In the genomic region with DNA sequence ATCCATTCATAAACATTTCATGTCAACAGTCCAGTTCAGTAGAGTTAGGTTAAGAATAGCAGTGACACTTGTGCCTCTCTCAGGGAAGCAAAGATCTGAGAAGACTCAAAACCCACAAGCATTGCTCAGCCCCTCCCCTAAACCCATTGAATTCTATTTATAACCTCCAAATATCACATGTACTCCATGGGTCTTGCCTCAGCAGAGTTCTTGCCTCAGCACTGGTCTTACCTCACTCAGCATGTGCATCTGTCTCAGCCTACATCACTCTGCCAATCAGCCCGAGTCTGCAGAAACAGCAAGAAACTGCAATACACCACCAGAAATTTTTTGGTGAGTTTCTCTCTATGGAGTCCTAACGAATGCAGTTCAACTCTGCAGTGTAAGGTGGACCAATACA, we compare ENCODE assay signal across 26 mouse cellular contexts.
DNase-seq lines count a peak whose midpoint lies in the region; ATAC-seq and TF ChIP-seq lines count a peak whose summit lies in the region.
"Had no signal": no experiment of that assay in that cellular context is flagged by ENCODE, and none has a peak within 500 bp of the region (broad histone marks: within the 10 kb centered on the region; RNA-seq: fewer than 3 reads in every experiment).

No protein-coding gene starts in this region.

- no peak overlapping the region for H3K4me3 ChIP-seq in heart, embryonic 11.5 days (ENCODE audit: low read depth, low read length)
- no peak overlapping the region for H3K4me3 ChIP-seq in heart, embryonic 14.5 days (ENCODE audit: control insufficient read depth in 1 of 2, insufficient read depth in 1 of 2, low read depth in 1 of 2, low read length in 2 of 2)
- no peak overlapping the region for H3K4me3 ChIP-seq in heart, adult 2 months
- H3K4me3 ChIP-seq in heart, postnatal 0 days (ENCODE audit: low read depth, low read length) = no peak overlapping the region
- no peak overlapping the region for H3K4me3 ChIP-seq in limb, embryonic 15.5 days
- H3K4me3 ChIP-seq: embryonic facial prominence, embryonic 13.5 days; forebrain, embryonic 10.5 days; forebrain, embryonic 13.5 days; hindbrain, embryonic 10.5 days; hindbrain, embryonic 13.5 days; intestine, embryonic 15.5 days had no signal

- no peak overlapping the region for H3K9ac ChIP-seq in heart, embryonic 11.5 days (ENCODE audit: low read depth, low read length)
- no peak overlapping the region for H3K9ac ChIP-seq in heart, embryonic 14.5 days (ENCODE audit: low read length)
- H3K9ac ChIP-seq in heart, adult 2 months (ENCODE audit: low read depth, low read length) = no peak overlapping the region
- no peak overlapping the region for H3K9ac ChIP-seq in heart, postnatal 0 days (replicated peaks; ENCODE audit: low read depth, low read length)
- H3K9ac ChIP-seq in limb, embryonic 15.5 days = no peak overlapping the region
- H3K9ac ChIP-seq: embryonic facial prominence, embryonic 13.5 days; forebrain, embryonic 13.5 days; hindbrain, embryonic 13.5 days; intestine, embryonic 15.5 days had no signal

- TF ChIP-seq POLR2A in heart, adult 2 months (IDR thresholded peaks at IDR 0.05; ENCODE audit: insufficient read depth, low read depth, low read length) = no peak

- no peaks in the 10 kb centered on the region for H3K9me3 ChIP-seq in heart, embryonic 11.5 days (replicated peaks; ENCODE audit: control insufficient read depth, low read length)
- no peaks in the 10 kb centered on the region for H3K9me3 ChIP-seq in heart, embryonic 14.5 days (ENCODE audit: control insufficient read depth, low read length)
- no peaks in the 10 kb centered on the region for H3K9me3 ChIP-seq in heart, postnatal 0 days (replicated peaks; ENCODE audit: control insufficient read depth, low read length)
- no peaks in the 10 kb centered on the region for H3K9me3 ChIP-seq in limb, embryonic 15.5 days
- H3K9me3 ChIP-seq: embryonic facial prominence, embryonic 13.5 days; forebrain, embryonic 10.5 days; forebrain, embryonic 13.5 days; hindbrain, embryonic 10.5 days; hindbrain, embryonic 13.5 days; intestine, embryonic 15.5 days had no signal

- TF ChIP-seq CTCF in heart, adult 2 months (IDR thresholded peaks at IDR 0.05) = no peak
- TF ChIP-seq CTCF in heart, postnatal 0 days (IDR thresholded peaks at IDR 0.05; ENCODE audit: low read depth) = no peak

- H3K27ac ChIP-seq in heart, embryonic 11.5 days (ENCODE audit: low read depth, low read length) = no peak overlapping the region
- 0 out of 4 replicates have a peak overlapping the region, but pooled peaks of 1 of the 2 experiments have one; percentile 14 for H3K27ac ChIP-seq in heart, embryonic 14.5 days (replicated peaks in 1 of 2; ENCODE audit: control insufficient read depth in 1 of 2, insufficient read depth in 1 of 2, low read depth in 2 of 2, low read length in 2 of 2)
- no peak overlapping the region for H3K27ac ChIP-seq in heart, adult 2 months
- no peak overlapping the region for H3K27ac ChIP-seq in heart, postnatal 0 days (ENCODE audit: low read depth)
- no peak overlapping the region for H3K27ac ChIP-seq in limb, embryonic 15.5 days
- H3K27ac ChIP-seq: embryonic facial prominence, embryonic 13.5 days; forebrain, embryonic 10.5 days; forebrain, embryonic 13.5 days; hindbrain, embryonic 10.5 days; hindbrain, embryonic 13.5 days; intestine, embryonic 15.5 days had no signal

- WGBS in heart, embryonic 11.5 days (ENCODE audit: insufficient replicate concordance) = 70% methylated on average over 2 of the region's 2 CpGs
- 46% methylated on average over 2 of the region's 2 CpGs for WGBS in heart, embryonic 14.5 days
- 57% methylated on average over 2 of the region's 2 CpGs for WGBS in heart, adult 2 months
- WGBS in heart, postnatal 0 days = 35% methylated on average over 2 of the region's 2 CpGs
- WGBS in limb, embryonic 15.5 days = 69% methylated on average over 2 of the region's 2 CpGs

- intact Hi-C loops in heart, postnatal 36 days (cut with DNase I) = no loop called here
- intact Hi-C loops in heart, adult 2 months (cut with DNase I) = no loop called here

- no peaks in the 10 kb centered on the region for H3K79me2 ChIP-seq in heart, adult 2 months (replicated peaks; ENCODE audit: control insufficient read depth, insufficient read depth, low read length)

- no peaks in the 10 kb centered on the region for H3K27me3 ChIP-seq in heart, embryonic 11.5 days (ENCODE audit: control insufficient read depth, insufficient read depth, low read length)
- no peaks in the 10 kb centered on the region for H3K27me3 ChIP-seq in heart, embryonic 14.5 days (ENCODE audit: control insufficient read depth, insufficient read depth, low read length)
- no peaks in the 10 kb centered on the region for H3K27me3 ChIP-seq in heart, adult 2 months (ENCODE audit: control insufficient read depth, insufficient read depth, low read length)
- no peaks in the 10 kb centered on the region for H3K27me3 ChIP-seq in heart, postnatal 0 days (ENCODE audit: control insufficient read depth, insufficient read depth, low read length)
- H3K27me3 ChIP-seq in limb, embryonic 15.5 days = no peaks in the 10 kb centered on the region
- H3K27me3 ChIP-seq: embryonic facial prominence, embryonic 13.5 days; forebrain, embryonic 13.5 days; hindbrain, embryonic 13.5 days; intestine, embryonic 15.5 days had no signal

- H3K4me2 ChIP-seq in heart, embryonic 11.5 days = no peak overlapping the region
- no peak overlapping the region for H3K4me2 ChIP-seq in heart, embryonic 14.5 days (ENCODE audit: low read length)
- no peak overlapping the region for H3K4me2 ChIP-seq in heart, postnatal 0 days (ENCODE audit: low read depth, low read length)
- no peak overlapping the region for H3K4me2 ChIP-seq in limb, embryonic 15.5 days
- H3K4me2 ChIP-seq: embryonic facial prominence, embryonic 13.5 days; forebrain, embryonic 13.5 days; hindbrain, embryonic 13.5 days; intestine, embryonic 15.5 days had no signal

- H3K36me3 ChIP-seq in heart, embryonic 11.5 days (ENCODE audit: control insufficient read depth, insufficient read depth, low read length) = no peaks in the 10 kb centered on the region
- H3K36me3 ChIP-seq in heart, embryonic 14.5 days (ENCODE audit: control insufficient read depth, insufficient read depth, low read length) = no peaks in the 10 kb centered on the region
- H3K36me3 ChIP-seq in heart, adult 2 months (ENCODE audit: control insufficient read depth, insufficient read depth, low read length) = no peaks in the 10 kb centered on the region
- no peaks in the 10 kb centered on the region for H3K36me3 ChIP-seq in heart, postnatal 0 days (replicated peaks; ENCODE audit: control insufficient read depth, insufficient read depth, low read length)
- H3K36me3 ChIP-seq in limb, embryonic 15.5 days = no peaks in the 10 kb centered on the region
- H3K36me3 ChIP-seq: embryonic facial prominence, embryonic 13.5 days; forebrain, embryonic 10.5 days; hindbrain, embryonic 10.5 days; hindbrain, embryonic 13.5 days; intestine, embryonic 15.5 days had no signal

- no peaks in the 10 kb centered on the region for H3K4me1 ChIP-seq in heart, embryonic 11.5 days (ENCODE audit: control insufficient read depth, insufficient read depth, low read length)
- no peaks in the 10 kb centered on the region for H3K4me1 ChIP-seq in heart, embryonic 14.5 days (ENCODE audit: control insufficient read depth in 2 of 2, insufficient read depth in 2 of 2, low read length in 2 of 2)
- no peaks in the 10 kb centered on the region for H3K4me1 ChIP-seq in heart, adult 2 months (ENCODE audit: control insufficient read depth, insufficient read depth, low read length)
- no peaks in the 10 kb centered on the region for H3K4me1 ChIP-seq in heart, postnatal 0 days (ENCODE audit: control insufficient read depth, insufficient read depth)
- no peaks in the 10 kb centered on the region for H3K4me1 ChIP-seq in limb, embryonic 15.5 days
- H3K4me1 ChIP-seq: embryonic facial prominence, embryonic 13.5 days; forebrain, embryonic 10.5 days; forebrain, embryonic 13.5 days; hindbrain, embryonic 10.5 days; hindbrain, embryonic 13.5 days; intestine, embryonic 15.5 days had no signal

- peak; percentile 68 for ATAC-seq in heart, embryonic 11.5 days (replicated peaks; ENCODE audit: insufficient number of reproducible peaks, low FRiP score, low TSS enrichment)
- 0 out of 2 replicates have a peak, but pooled peaks have one; percentile 54 for ATAC-seq in heart, embryonic 14.5 days (ENCODE audit: insufficient number of reproducible peaks, insufficient read depth, low FRiP score, low read depth)
- peak; percentile 39 for ATAC-seq in heart, postnatal 0 days (ENCODE audit: insufficient read depth, low read depth)
- peak; percentile 63; the same call in 1 of the 2 replicates for ATAC-seq in limb, embryonic 15.5 days (ENCODE audit: insufficient number of reproducible peaks, low FRiP score, low TSS enrichment, low read depth)
- ATAC-seq: forebrain, embryonic 13.5 days; forebrain, embryonic 16.5 days; hindbrain, embryonic 16.5 days; intestine, embryonic 15.5 days had no signal

- TF ChIP-seq EP300 in heart, adult 2 months (IDR thresholded peaks at IDR 0.05; ENCODE audit: insufficient read depth, low read depth, low read length) = no peak
- no peak for TF ChIP-seq EP300 in heart, postnatal 0 days (IDR thresholded peaks at IDR 0.05; ENCODE audit: low read depth)

- DNase-seq in heart, postnatal 36 days = no peak
- DNase-seq in heart, adult 2 months = no peak
- no peak for DNase-seq in heart, postnatal 0 days (ENCODE audit: low spot score)
- DNase-seq in heart, postnatal 4 days = no peak
- DNase-seq: adrenal gland, adult 2 months; adrenal gland, postnatal 14 days; B cell, adult 2 months; cerebellum, adult 11 months; cerebellum, adult 2 months; cerebellum, adult 9-11 months; cerebellum, postnatal 25 days; gastrocnemius, postnatal 10 days; gastrocnemius, postnatal 36 days; kidney, adult 11 months; kidney, adult 8-10 months had no signal
